Mouse (Mus musculus): ENCODE results near the gene Ctnna3. TPM values are rescaled to one million over a fixed set of nuclear protein-coding genes. Genes with fewer than 3 reads are reported as not detected.

The Ctnna3 gene
- polyA plus RNA-seq, 1 experiment, result 0.17 TPM

GRCm38 (mm10) chr10:63927334-63927733, 497.4 kb downstream of the Ctnna3 start, which contains the start of gene Gm10118:
Gm10118 (minus strand) TSS chr10:63927434.
- no peak for TF ChIP-seq USF1 (IDR thresholded peaks at IDR 0.05; ENCODE audit: low read depth)
- TF ChIP-seq POLR2A (IDR thresholded peaks at IDR 0.05; ENCODE audit: insufficient read length, low read depth), result no peak
- no peak for TF ChIP-seq POLR2AphosphoS2 (IDR thresholded peaks at IDR 0.05; ENCODE audit: insufficient read length, low read depth)
- no peak for TF ChIP-seq TCF3 (IDR thresholded peaks at IDR 0.05; ENCODE audit: insufficient read length, low read depth)
- TF ChIP-seq MYOD1 (IDR thresholded peaks at IDR 0.05; ENCODE audit: control insufficient read depth in 1 of 3, insufficient read length in 2 of 3, low read depth in 2 of 3), result no peak
- TF ChIP-seq CEBPB (IDR thresholded peaks at IDR 0.05; ENCODE audit: insufficient read depth, poor library complexity, severe bottlenecking), result no peak
- no peak for TF ChIP-seq TCF12 (IDR thresholded peaks at IDR 0.05; ENCODE audit: insufficient read depth, poor library complexity, severe bottlenecking)
- TF ChIP-seq E2F4 (IDR thresholded peaks at IDR 0.05; ENCODE audit: insufficient read depth), result no peak
- TF ChIP-seq MAX (IDR thresholded peaks at IDR 0.05; ENCODE audit: low read depth), result no peak
- TF ChIP-seq MYOG (IDR thresholded peaks at IDR 0.05; ENCODE audit: control insufficient read depth in 1 of 3, insufficient read depth in 1 of 3, insufficient read length in 2 of 3, low read depth in 2 of 3), result no peak
- H3K27me3 ChIP-seq (ENCODE audit: control insufficient read depth, insufficient read depth, insufficient read length), result no peaks in the 10 kb centered on the region

GRCm38 (mm10) chr10:63933946-63934345, 504.0 kb downstream of the Ctnna3 start:
- Histone ChIP-seq H3K4me3 (no peak overlapping the region), H3K27me3 (ENCODE audit: control insufficient read depth, insufficient read depth, insufficient read length) (no peaks in the 10 kb centered on the region), H3ac (ENCODE audit: control insufficient read depth, insufficient read length) (no peak overlapping the region), H3K36me3 (ENCODE audit: control insufficient read depth, insufficient read depth) (no peaks in the 10 kb centered on the region), H3K4me2 (ENCODE audit: low read depth) (no peak overlapping the region), H3K79me2 (ENCODE audit: control insufficient read depth, insufficient read depth) (no peaks in the 10 kb centered on the region)
- TF ChIP-seq TCF12 (IDR thresholded peaks at IDR 0.05; ENCODE audit: insufficient read depth, poor library complexity, severe bottlenecking) (no peak), TCF3 (IDR thresholded peaks at IDR 0.05; ENCODE audit: insufficient read length, low read depth) (no peak), MYOG (IDR thresholded peaks at IDR 0.05; ENCODE audit: control insufficient read depth in 1 of 3, insufficient read depth in 1 of 3, insufficient read length in 2 of 3, low read depth in 2 of 3) (no peak), MAX (IDR thresholded peaks at IDR 0.05; ENCODE audit: low read depth) (no peak), POLR2AphosphoS2 (IDR thresholded peaks at IDR 0.05; ENCODE audit: insufficient read length, low read depth) (no peak), USF1 (IDR thresholded peaks at IDR 0.05; ENCODE audit: low read depth) (no peak), E2F4 (IDR thresholded peaks at IDR 0.05; ENCODE audit: insufficient read depth) (no peak), MYOD1 (IDR thresholded peaks at IDR 0.05; ENCODE audit: control insufficient read depth in 1 of 3, insufficient read length in 2 of 3, low read depth in 2 of 3) (no peak), CEBPB (IDR thresholded peaks at IDR 0.05; ENCODE audit: insufficient read depth, poor library complexity, severe bottlenecking) (no peak)

More at GRCm38 (mm10) chr10:63927334-63927733, 497.4 kb downstream of the Ctnna3 start, which contains the start of gene Gm10118:
- Histone ChIP-seq H3K36me3 (ENCODE audit: control insufficient read depth, insufficient read depth) (no peaks in the 10 kb centered on the region), H3K4me3 (no peak within 1 kb of the TSS), H3K4me2 (ENCODE audit: low read depth) (no peak within 1 kb of the TSS), H3K79me2 (ENCODE audit: control insufficient read depth, insufficient read depth) (no peaks in the 10 kb centered on the region), H3ac (ENCODE audit: control insufficient read depth, insufficient read length) (no peak within 1 kb of the TSS)

DNA sequence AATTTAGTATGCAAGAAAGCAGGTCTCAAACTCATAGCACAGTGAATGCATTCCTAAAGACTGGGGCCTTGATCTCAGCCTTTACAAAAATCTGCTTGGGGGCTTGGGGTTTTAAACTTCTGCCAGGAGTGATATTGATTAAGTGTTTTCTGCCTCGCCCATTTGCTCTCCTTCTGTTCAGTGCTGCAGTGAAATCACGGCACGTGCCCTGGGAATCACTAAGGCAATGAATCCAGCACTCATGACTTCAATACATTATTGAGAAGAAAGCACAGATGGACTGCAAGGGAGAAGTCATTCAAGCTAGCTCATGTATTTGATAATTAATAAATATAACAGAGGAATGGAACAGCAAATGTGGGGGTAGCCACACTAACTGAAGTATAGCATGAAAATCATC, 515.6 kb downstream of the Ctnna3 start:
- H3K36me3 ChIP-seq (ENCODE audit: control insufficient read depth, insufficient read depth), result no peaks in the 10 kb centered on the region
- no peaks in the 10 kb centered on the region for H3K79me2 ChIP-seq (ENCODE audit: control insufficient read depth, insufficient read depth)
- no peak overlapping the region for H3K4me3 ChIP-seq
- no peak overlapping the region for H3ac ChIP-seq (ENCODE audit: control insufficient read depth, insufficient read length)
- no peaks in the 10 kb centered on the region for H3K27me3 ChIP-seq (ENCODE audit: control insufficient read depth, insufficient read depth, insufficient read length)
- no peak overlapping the region for H3K4me2 ChIP-seq (ENCODE audit: low read depth)
- no peak for TF ChIP-seq TCF3 (IDR thresholded peaks at IDR 0.05; ENCODE audit: insufficient read length, low read depth)
- TF ChIP-seq CEBPB (IDR thresholded peaks at IDR 0.05; ENCODE audit: insufficient read depth, poor library complexity, severe bottlenecking), result no peak
- no peak for TF ChIP-seq REST (IDR thresholded peaks at IDR 0.05; ENCODE audit: insufficient read depth, insufficient read length)
- TF ChIP-seq MAX (IDR thresholded peaks at IDR 0.05; ENCODE audit: low read depth), result no peak
- no peak for TF ChIP-seq USF1 (IDR thresholded peaks at IDR 0.05; ENCODE audit: low read depth)
- no peak for TF ChIP-seq SRF (IDR thresholded peaks at IDR 0.05; ENCODE audit: control insufficient read depth, insufficient read length, low read depth)
- no peak for TF ChIP-seq POLR2A (IDR thresholded peaks at IDR 0.05; ENCODE audit: insufficient read length, low read depth)
- TF ChIP-seq MYOG (IDR thresholded peaks at IDR 0.05; ENCODE audit: control insufficient read depth in 1 of 3, insufficient read depth in 1 of 3, insufficient read length in 2 of 3, low read depth in 2 of 3), result no peak
- no peak for TF ChIP-seq POLR2AphosphoS2 (IDR thresholded peaks at IDR 0.05; ENCODE audit: insufficient read length, low read depth)
- no peak for TF ChIP-seq MYOD1 (IDR thresholded peaks at IDR 0.05; ENCODE audit: control insufficient read depth in 1 of 3, insufficient read length in 2 of 3, low read depth in 2 of 3)
- no peak for TF ChIP-seq TCF12 (IDR thresholded peaks at IDR 0.05; ENCODE audit: insufficient read depth, poor library complexity, severe bottlenecking)
- TF ChIP-seq E2F4 (IDR thresholded peaks at IDR 0.05; ENCODE audit: insufficient read depth), result no peak

DNA sequence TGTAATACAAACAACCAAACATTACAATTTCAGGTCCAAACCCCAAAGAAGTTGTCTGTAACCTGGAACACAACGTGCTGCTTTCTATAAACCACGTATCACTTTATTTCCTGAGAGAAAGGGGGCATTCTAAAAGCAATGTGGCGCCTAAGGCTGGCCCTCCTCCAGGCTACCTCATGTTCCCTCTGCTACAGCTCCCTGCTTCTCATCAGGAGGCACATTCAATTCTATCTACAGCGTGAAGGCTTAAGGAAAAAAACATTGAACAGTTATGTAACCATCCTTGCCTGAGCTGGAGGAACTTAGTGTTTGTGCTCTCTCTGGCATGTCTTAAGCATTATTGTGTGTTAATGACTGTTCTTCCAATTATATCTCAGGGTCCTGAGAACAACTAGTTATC, 517.4 kb downstream of the Ctnna3 start:
- Histone ChIP-seq H3K79me2 (ENCODE audit: control insufficient read depth, insufficient read depth) (no peaks in the 10 kb centered on the region), H3K36me3 (ENCODE audit: control insufficient read depth, insufficient read depth) (no peaks in the 10 kb centered on the region), H3K27me3 (ENCODE audit: control insufficient read depth, insufficient read depth, insufficient read length) (no peaks in the 10 kb centered on the region), H3K4me2 (ENCODE audit: low read depth) (no peak overlapping the region), H3K4me3 (no peak overlapping the region), H3ac (ENCODE audit: control insufficient read depth, insufficient read length) (no peak overlapping the region)
- no peak for TF ChIP-seq CEBPB (IDR thresholded peaks at IDR 0.05; ENCODE audit: insufficient read depth, poor library complexity, severe bottlenecking)
- TF ChIP-seq MAX (IDR thresholded peaks at IDR 0.05; ENCODE audit: low read depth), result no peak
- no peak for TF ChIP-seq E2F4 (IDR thresholded peaks at IDR 0.05; ENCODE audit: insufficient read depth)
- TF ChIP-seq POLR2A (IDR thresholded peaks at IDR 0.05; ENCODE audit: insufficient read length, low read depth), result no peak
- TF ChIP-seq POLR2AphosphoS2 (IDR thresholded peaks at IDR 0.05; ENCODE audit: insufficient read length, low read depth), result no peak
- TF ChIP-seq TCF12 (IDR thresholded peaks at IDR 0.05; ENCODE audit: insufficient read depth, poor library complexity, severe bottlenecking), result no peak
- TF ChIP-seq MYOG (IDR thresholded peaks at IDR 0.05; ENCODE audit: control insufficient read depth in 1 of 3, insufficient read depth in 1 of 3, insufficient read length in 2 of 3, low read depth in 2 of 3), result no peak
- TF ChIP-seq USF1 (IDR thresholded peaks at IDR 0.05; ENCODE audit: low read depth), result no peak
- no peak for TF ChIP-seq TCF3 (IDR thresholded peaks at IDR 0.05; ENCODE audit: insufficient read length, low read depth)
- no peak for TF ChIP-seq REST (IDR thresholded peaks at IDR 0.05; ENCODE audit: insufficient read depth, insufficient read length)
- TF ChIP-seq MYOD1 (IDR thresholded peaks at IDR 0.05; ENCODE audit: control insufficient read depth in 1 of 3, insufficient read length in 2 of 3, low read depth in 2 of 3), result no peak
- TF ChIP-seq SRF (IDR thresholded peaks at IDR 0.05; ENCODE audit: control insufficient read depth, insufficient read length, low read depth), result no peak

Data from myocyte (in vitro differentiated cells).